Mouse (Mus musculus) heart, embryonic 15.5 days (tissue): ENCODE measurements around the gene Il33. TPM values are rescaled to one million over a fixed set of nuclear protein-coding genes. Genes with fewer than 3 reads are reported as not detected.

Source experiments
- ATAC-seq: fragments of 200-750 bp; cut with Nextera tagmentation; replicated peaks from 2 replicates; pipeline ENCODE4 v1.8.0; 2017; ENCODE audit warnings: low read depth, moderate TSS enrichment; ENCODE audit not compliant: insufficient number of reproducible peaks, insufficient read depth, low FRiP score
- H3K27ac ChIP-seq: fragments of 300-500 bp; sonication (generic); 2 replicates; pipeline ENCODE4 v1.5.1; 2015; ENCODE audit warnings: mild to moderate bottlenecking, inconsistent platforms
- H3K27me3 ChIP-seq: fragments of 300-500 bp; sonication (generic); 2 replicates; pipeline ENCODE4 v1.6.1; 2015; ENCODE audit warnings: inconsistent platforms
- H3K36me3 ChIP-seq: fragments of 300-500 bp; sonication (generic); 2 replicates; pipeline ENCODE4 v1.6.1; 2015; ENCODE audit warnings: mild to moderate bottlenecking, inconsistent platforms
- H3K4me1 ChIP-seq: fragments of 300-500 bp; sonication (generic); replicated peaks from 2 replicates; pipeline ENCODE4 v1.6.1; 2015; ENCODE audit warnings: inconsistent platforms
- H3K4me2 ChIP-seq: fragments of 300-500 bp; sonication (generic); 2 replicates; pipeline ENCODE4 v1.6.1; 2015; ENCODE audit warnings: inconsistent platforms, mild to moderate bottlenecking, moderate library complexity
- H3K4me3 ChIP-seq: fragments of 300-500 bp; sonication (generic); 2 replicates; pipeline ENCODE4 v1.5.1; 2015; ENCODE audit warnings: mild to moderate bottlenecking, inconsistent platforms
- H3K9ac ChIP-seq: fragments of 300-500 bp; sonication (generic); 2 replicates; pipeline ENCODE4 v1.6.1; 2015; ENCODE audit warnings: mild to moderate bottlenecking, inconsistent platforms
- H3K9me3 ChIP-seq: fragments of 300-500 bp; sonication (generic); replicated peaks from 2 replicates; pipeline ENCODE4 v1.6.1; 2016; ENCODE audit warnings: inconsistent platforms
- WGBS: fragments of 180-500 bp; shearing (Covaris S2); methylation state at CpG from one replicate; pipeline ENCODE4 v1.1.7; 2015; ENCODE audit warnings: mixed read lengths; 5-methylcytosine and 5-hydroxymethylcytosine counted together
- polyA plus RNA-seq: library from polyadenylated mRNA; unstranded; fragments of >200 nt; fragmentation: Nextera tagmentation; extraction: Ambion mirVana; gene quantifications from 2 replicates; pipeline ENCODE4 v1.2.1, GENCODE M21; 2015

Gene Il33
- 9.5 and 10.2 TPM in 2 replicates for polyA plus RNA-seq

DNA sequence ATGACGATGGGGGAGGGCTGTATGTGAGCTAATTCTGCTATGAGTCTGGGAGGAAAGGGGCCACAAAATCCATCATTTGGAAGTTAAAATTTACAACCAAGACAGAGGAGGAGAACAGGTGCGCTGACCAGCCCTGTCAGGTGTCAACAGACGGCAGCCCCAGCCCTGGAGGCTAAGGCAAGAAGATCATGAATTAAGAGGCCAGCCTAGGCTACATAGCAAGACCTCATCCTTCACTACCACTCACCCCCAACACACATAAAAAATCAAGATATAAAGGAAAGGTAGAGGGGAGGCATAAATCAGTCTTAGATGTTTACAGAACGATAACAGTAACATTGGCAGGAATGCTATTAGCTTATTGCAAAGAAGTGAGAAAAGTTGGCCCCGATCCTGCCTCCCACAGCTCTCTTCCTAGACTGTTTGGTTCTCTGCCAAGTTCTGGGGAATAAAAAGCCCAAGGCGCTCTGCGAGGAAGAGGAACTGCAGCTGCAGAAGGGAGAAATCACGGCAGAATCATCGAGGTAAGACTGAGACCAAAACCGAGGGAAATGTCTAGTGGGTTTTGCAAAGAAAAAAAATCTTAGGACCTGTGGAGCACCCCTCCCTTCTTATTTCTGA is at the start of gene Il33:
Il33 (plus strand) TSS at position 477 of the 621 bp plus-strand sequence.
- 0 out of 2 replicates have a peak, but pooled peaks have one; percentile 31 for ATAC-seq
- Histone ChIP-seq H3K4me3 (peak within 1 kb of the TSS; percentile 22), H3K27me3 (no peaks in the 10 kb centered on the region), H3K9ac (no peak within 1 kb of the TSS), H3K4me1 (peaks cover 22% of the 10 kb centered on the region), H3K4me2 (peak within 1 kb of the TSS; percentile 51), H3K9me3 (no peaks in the 10 kb centered on the region), H3K27ac (peak within 1 kb of the TSS; percentile 37), H3K36me3 (no peaks in the 10 kb centered on the region)
- WGBS = 23% methylated on average over 10 of the region's 10 CpGs

DNA sequence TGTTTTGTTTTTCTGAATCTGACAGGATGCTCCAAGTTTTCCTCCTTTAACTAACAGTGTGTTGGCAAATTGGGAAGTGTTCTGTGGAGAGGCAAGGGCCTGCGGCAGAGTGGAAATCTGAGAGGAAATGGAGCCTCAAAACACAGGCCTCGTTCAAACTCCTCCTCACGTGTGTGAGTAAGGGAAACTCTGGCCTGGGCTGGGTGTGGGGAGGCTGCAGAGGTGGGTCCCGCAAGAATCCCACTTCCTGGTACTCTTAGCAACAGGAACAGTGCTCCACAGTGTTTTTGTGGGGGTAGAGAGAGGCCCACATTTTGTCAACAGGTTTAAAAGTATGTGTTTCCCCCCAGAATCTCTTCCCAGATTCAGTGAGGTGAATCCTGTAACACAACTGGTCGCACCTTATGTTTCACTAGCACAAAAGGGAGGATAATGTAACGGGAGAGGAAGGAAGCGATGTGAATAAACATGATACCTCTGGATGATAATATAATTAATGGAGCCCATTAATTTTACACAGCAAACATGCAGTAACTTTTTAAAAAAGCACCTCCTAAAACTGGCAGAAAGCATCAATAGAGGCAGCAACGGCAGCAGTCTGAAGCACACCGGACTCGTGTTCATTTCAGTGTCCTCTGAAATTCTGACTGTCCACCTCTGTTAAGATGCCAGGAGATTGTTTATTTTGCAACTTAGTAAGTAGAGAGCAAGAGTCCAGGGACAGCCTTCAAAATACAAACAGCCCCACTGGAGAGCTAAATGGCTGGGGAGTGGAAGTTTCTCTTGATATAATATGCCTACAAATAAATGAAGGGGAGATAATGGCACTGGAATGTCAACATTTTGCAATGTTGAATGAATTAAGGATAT is 47.3 kb upstream of the Il33 start:
- WGBS = 63% methylated on average over 10 of the region's 10 CpGs
- no peak overlapping the region for H3K27ac ChIP-seq
- 0 out of 2 replicates have a peak, but pooled peaks cover 2% of the 10 kb centered on the region for H3K4me1 ChIP-seq
- no peak overlapping the region for H3K4me3 ChIP-seq
- no peaks in the 10 kb centered on the region for H3K36me3 ChIP-seq
- ATAC-seq = no peak
- no peak overlapping the region for H3K9ac ChIP-seq
- no peak overlapping the region for H3K4me2 ChIP-seq
- H3K9me3 ChIP-seq = no peaks in the 10 kb centered on the region
- no peaks in the 10 kb centered on the region for H3K27me3 ChIP-seq

DNA sequence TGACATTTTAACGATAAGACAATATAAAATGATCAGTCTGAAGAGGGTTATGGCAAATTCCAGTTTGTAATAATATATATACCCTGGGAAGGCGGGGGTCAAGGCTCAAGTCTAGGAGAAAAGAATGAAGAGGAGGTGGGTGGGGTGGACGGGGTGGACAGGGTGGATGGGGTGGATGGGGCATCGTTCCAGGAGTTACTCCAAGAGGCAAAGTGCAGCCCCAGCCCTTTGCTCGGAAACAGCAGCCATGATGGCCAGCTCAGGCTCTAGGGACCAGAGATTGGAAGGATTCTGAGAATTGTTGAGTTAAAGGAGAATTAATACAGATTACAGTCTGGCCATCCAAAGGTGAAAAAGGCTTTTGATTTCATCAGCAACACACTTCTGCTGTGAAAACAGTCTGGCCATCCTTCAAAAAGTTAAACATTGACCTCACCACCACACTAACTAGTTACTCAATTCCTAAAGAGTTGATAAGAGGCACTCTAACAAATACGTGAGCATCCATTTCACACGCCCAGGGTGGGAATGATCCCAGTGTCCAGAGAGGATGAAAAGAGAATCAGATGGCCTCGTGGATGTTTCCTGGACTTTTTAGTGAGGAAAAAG is 45.9 kb upstream of the Il33 start:
- no peak for ATAC-seq
- H3K9ac ChIP-seq = no peak overlapping the region
- H3K4me1 ChIP-seq = 0 out of 2 replicates have a peak, but pooled peaks cover 2% of the 10 kb centered on the region
- H3K27me3 ChIP-seq = no peaks in the 10 kb centered on the region
- H3K27ac ChIP-seq = no peak overlapping the region
- no peak overlapping the region for H3K4me3 ChIP-seq
- WGBS = 73% methylated on average over 8 of the region's 8 CpGs
- no peak overlapping the region for H3K4me2 ChIP-seq
- no peaks in the 10 kb centered on the region for H3K36me3 ChIP-seq
- no peaks in the 10 kb centered on the region for H3K9me3 ChIP-seq

DNA sequence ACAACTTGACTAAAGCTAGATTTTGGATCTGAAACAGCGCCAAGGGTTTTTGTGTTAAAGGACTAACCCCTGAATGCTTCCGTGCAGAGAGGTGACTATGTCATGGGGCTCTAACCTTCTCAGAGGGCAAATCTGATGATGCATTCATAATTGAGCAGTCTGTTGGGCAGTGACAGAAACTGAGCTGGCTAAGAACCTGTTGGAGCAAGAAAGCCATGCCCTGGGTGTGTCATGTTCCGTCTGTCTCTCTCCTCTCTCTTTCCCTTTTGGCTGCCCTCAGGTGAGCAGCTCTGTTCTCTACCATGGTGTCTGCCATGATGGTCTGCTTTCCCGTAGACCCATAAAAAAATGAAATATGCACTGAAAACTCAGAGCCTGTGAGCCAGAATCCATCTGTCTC is 44.0 kb upstream of the Il33 start:
- WGBS = 86% methylated on average over 4 of the region's 4 CpGs

GRCm38 (mm10) chr19:29882696-29883095 is 42.2 kb upstream of the Il33 start:
- Histone ChIP-seq H3K4me1 (no peaks in the 10 kb centered on the region), H3K27ac (no peak overlapping the region), H3K27me3 (no peaks in the 10 kb centered on the region), H3K36me3 (no peaks in the 10 kb centered on the region), H3K9me3 (no peaks in the 10 kb centered on the region), H3K4me2 (no peak overlapping the region), H3K9ac (no peak overlapping the region), H3K4me3 (no peak overlapping the region)
- 82% methylated on average over 3 of the region's 3 CpGs for WGBS
- no peak for ATAC-seq

More for the DNA sequence above, 44.0 kb upstream of the Il33 start:
- Histone ChIP-seq H3K27ac (no peak overlapping the region), H3K4me2 (no peak overlapping the region), H3K4me1 (0 out of 2 replicates have a peak, but pooled peaks cover 2% of the 10 kb centered on the region), H3K27me3 (no peaks in the 10 kb centered on the region), H3K9me3 (no peaks in the 10 kb centered on the region), H3K36me3 (no peaks in the 10 kb centered on the region), H3K4me3 (no peak overlapping the region), H3K9ac (no peak overlapping the region)
- ATAC-seq = no peak

DNA sequence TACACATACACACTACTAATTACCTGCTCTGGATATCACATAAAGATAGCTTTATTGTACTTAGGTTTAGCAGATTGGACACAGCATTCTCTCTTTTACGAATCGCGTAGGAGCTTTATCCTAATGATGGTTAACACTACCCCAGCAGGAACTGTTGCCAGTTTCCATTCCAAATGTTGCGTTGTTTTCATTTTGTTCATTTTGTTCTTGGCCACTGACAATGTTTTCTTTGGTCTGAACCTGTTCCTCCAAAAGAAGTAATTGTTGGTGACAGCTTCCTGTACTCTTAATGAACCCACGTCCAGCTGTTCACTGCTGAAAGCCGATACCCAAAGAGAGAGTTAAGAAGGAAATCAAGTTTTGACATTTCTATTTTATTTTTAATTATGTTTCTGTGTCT is 39.4 kb upstream of the Il33 start:
- Histone ChIP-seq H3K27me3 (no peaks in the 10 kb centered on the region), H3K4me3 (no peak overlapping the region), H3K9ac (no peak overlapping the region), H3K4me1 (no peaks in the 10 kb centered on the region), H3K9me3 (no peaks in the 10 kb centered on the region), H3K4me2 (no peak overlapping the region), H3K36me3 (no peaks in the 10 kb centered on the region), H3K27ac (no peak overlapping the region)
- no peak for ATAC-seq
- WGBS = 71% methylated on average over 6 of the region's 6 CpGs

- Histone ChIP-seq H3K4me3 (no peak overlapping the region), H3K36me3 (no peaks in the 10 kb centered on the region), H3K9ac (no peak overlapping the region), H3K27me3 (no peaks in the 10 kb centered on the region), H3K4me1 (no peaks in the 10 kb centered on the region), H3K4me2 (no peak overlapping the region), H3K27ac (no peak overlapping the region), H3K9me3 (no peaks in the 10 kb centered on the region)
- ATAC-seq = no peak
- WGBS = 82% methylated on average over 2 of the region's 2 CpGs
Measured at GRCm38 (mm10) chr19:29887476-29887875, 37.4 kb upstream of the Il33 start.

DNA sequence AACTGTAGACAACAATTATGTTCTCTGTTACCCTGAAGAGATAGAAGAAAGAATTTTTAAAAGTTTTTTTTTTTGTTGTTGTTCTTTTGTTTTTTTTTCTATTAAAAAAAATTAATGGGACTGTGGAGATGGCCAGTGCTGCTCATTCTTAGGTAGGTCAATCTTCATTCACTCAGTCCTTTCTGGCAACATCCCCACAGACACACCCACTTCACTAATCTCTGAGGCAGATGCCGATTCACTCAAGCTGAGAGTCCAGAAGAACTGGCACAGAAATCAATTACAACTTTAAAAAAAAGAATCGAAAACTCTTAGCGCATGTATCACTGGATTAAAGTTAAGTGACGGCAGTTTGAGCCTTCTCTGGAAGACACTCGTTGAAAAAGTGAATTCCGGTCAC is 36.0 kb upstream of the Il33 start:
- H3K27ac ChIP-seq = no peak overlapping the region
- no peaks in the 10 kb centered on the region for H3K9me3 ChIP-seq
- H3K9ac ChIP-seq = no peak overlapping the region
- 78% methylated on average over 6 of the region's 6 CpGs for WGBS
- H3K27me3 ChIP-seq = no peaks in the 10 kb centered on the region
- H3K4me1 ChIP-seq = no peaks in the 10 kb centered on the region
- no peaks in the 10 kb centered on the region for H3K36me3 ChIP-seq
- H3K4me3 ChIP-seq = no peak overlapping the region
- no peak for ATAC-seq
- no peak overlapping the region for H3K4me2 ChIP-seq

DNA sequence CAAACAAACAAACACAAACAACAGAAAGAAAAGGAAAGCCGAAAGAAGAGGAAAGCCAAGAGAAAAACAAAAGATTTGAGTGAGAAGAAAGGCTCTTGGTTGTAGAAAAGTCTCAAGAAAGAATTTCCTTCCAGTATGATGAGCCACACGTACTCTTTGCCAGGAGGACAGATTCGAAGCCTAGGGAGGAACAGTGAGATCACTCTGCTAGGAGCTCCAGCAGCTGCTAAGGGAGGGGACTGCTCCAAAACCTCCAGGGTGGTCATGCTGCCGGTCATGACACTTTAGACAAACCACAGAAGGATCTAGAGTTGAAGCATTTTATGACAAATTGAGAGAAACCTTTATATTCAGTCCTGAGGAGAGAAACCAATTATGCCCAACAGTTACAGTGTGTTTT is 32.9 kb upstream of the Il33 start:
- Histone ChIP-seq H3K36me3 (no peaks in the 10 kb centered on the region), H3K27me3 (no peaks in the 10 kb centered on the region), H3K9me3 (no peaks in the 10 kb centered on the region), H3K9ac (no peak overlapping the region), H3K4me1 (no peaks in the 10 kb centered on the region), H3K4me2 (no peak overlapping the region), H3K27ac (no peak overlapping the region), H3K4me3 (no peak overlapping the region)
- 60% methylated on average over 4 of the region's 4 CpGs for WGBS
- no peak for ATAC-seq

DNA sequence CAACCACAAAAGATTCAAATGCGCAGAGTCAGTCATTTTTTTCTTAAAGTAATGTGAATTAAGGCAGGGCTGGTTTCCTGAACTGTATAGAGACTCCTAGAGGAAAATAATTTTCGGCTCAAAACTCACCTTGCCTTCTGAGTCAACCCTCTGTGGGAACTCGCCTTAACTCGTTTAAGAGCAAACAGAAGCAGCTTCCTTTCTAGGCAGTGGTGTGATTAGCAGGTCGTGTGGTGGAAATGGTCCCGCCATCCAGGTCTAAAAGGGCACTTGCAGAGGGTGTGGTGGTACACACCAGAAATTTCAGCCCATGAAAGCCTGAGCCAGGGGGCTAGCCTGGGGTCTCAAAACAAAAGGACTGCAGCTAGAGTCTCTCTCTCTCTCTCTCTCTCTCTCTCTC is 32.1 kb upstream of the Il33 start:
- 62% methylated on average over 6 of the region's 6 CpGs for WGBS
- Histone ChIP-seq H3K27ac (no peak overlapping the region), H3K4me2 (no peak overlapping the region), H3K36me3 (no peaks in the 10 kb centered on the region), H3K4me1 (no peaks in the 10 kb centered on the region), H3K9me3 (no peaks in the 10 kb centered on the region), H3K27me3 (no peaks in the 10 kb centered on the region), H3K9ac (no peak overlapping the region), H3K4me3 (no peak overlapping the region)
- no peak for ATAC-seq

- no peaks in the 10 kb centered on the region for H3K36me3 ChIP-seq
- no peaks in the 10 kb centered on the region for H3K4me1 ChIP-seq
- no peak for ATAC-seq
- no peaks in the 10 kb centered on the region for H3K27me3 ChIP-seq
- no peak overlapping the region for H3K4me2 ChIP-seq
- H3K9ac ChIP-seq = no peak overlapping the region
- no peak overlapping the region for H3K27ac ChIP-seq
- H3K9me3 ChIP-seq = no peaks in the 10 kb centered on the region
- 77% methylated on average over 4 of the region's 4 CpGs for WGBS
- no peak overlapping the region for H3K4me3 ChIP-seq
Measured at GRCm38 (mm10) chr19:29893718-29894273, 31.1 kb upstream of the Il33 start.
